Mouse (Mus musculus) limb, embryonic 10.5 days (tissue): ENCODE measurements around the gene Ncf4. TPM values are rescaled to one million over a fixed set of nuclear protein-coding genes. Genes with fewer than 3 reads are reported as not detected.

ENCODE experiments used
- DNase-seq: peaks from one replicate; pipeline ENCODE4 v3.0.0-alpha.2; 2017; ENCODE audit warnings: low spot score
- H3K27ac ChIP-seq: fragments of 300-500 bp; sonication (generic); 2 replicates; pipeline ENCODE4 v1.5.1; 2016; ENCODE audit warnings: mild to moderate bottlenecking
- H3K27me3 ChIP-seq: fragments of 300-500 bp; sonication (generic); 2 replicates; pipeline ENCODE4 v1.6.1; 2016; ENCODE audit warnings: low read depth, mild to moderate bottlenecking; ENCODE audit not compliant: poor library complexity, severe bottlenecking
- H3K36me3 ChIP-seq: fragments of 300-500 bp; sonication (generic); 2 replicates; pipeline ENCODE4 v1.6.1; 2016; ENCODE audit warnings: mild to moderate bottlenecking, moderate library complexity
- H3K4me1 ChIP-seq: fragments of 300-500 bp; sonication (generic); 2 replicates; pipeline ENCODE4 v1.6.1; 2016
- H3K4me3 ChIP-seq: fragments of 300-500 bp; sonication (generic); 2 replicates; pipeline ENCODE4 v1.5.1; 2016; ENCODE audit warnings: mild to moderate bottlenecking, moderate library complexity
- H3K9me3 ChIP-seq: fragments of 300-500 bp; sonication (generic); replicated peaks from 2 replicates; pipeline ENCODE4 v1.6.1; 2016; ENCODE audit warnings: mild to moderate bottlenecking
- WGBS: fragments of 180-500 bp; shearing (Covaris S2); methylation state at CpG from one replicate; pipeline ENCODE4 v1.1.7; 2016; 5-methylcytosine and 5-hydroxymethylcytosine counted together
- microRNA-seq: library from miRNA; unstranded; fragments of <30 nt; microRNA quantifications from one replicate; pipeline ENCODE4, GENCODE M21; 2017
- polyA plus RNA-seq: library from polyadenylated mRNA; unstranded; fragments of >200 nt; fragmentation: Nextera tagmentation; extraction: Ambion mirVana; gene quantifications from 2 replicates; pipeline ENCODE4 v1.2.1, GENCODE M21; 2016

The Ncf4 gene
- polyA plus RNA-seq, 1 experiment from 2014 or later: 5.3 TPM

- Histone ChIP-seq H3K4me1 (no peaks in the 10 kb centered on the region), H3K27ac (no peak overlapping the region), H3K4me3 (no peak overlapping the region), H3K9me3 (no peaks in the 10 kb centered on the region), H3K36me3 (no peaks in the 10 kb centered on the region), H3K27me3 (no peaks in the 10 kb centered on the region)
- WGBS: 87% methylated on average over 6 of the region's 6 CpGs
- no peak for DNase-seq
These were observed 59.1 kb downstream of the Ncf4 start for GRCm38 (mm10) chr15:78303665-78304233.

GRCm38 (mm10) chr15:78305341-78305933 is 60.8 kb downstream of the Ncf4 start, which contains the start of gene Csf2rb2:
Gene Csf2rb2 (minus strand): TSS chr15:78305721.
- H3K9me3 ChIP-seq: no peaks in the 10 kb centered on the region
- 84% methylated on average over 10 of the region's 10 CpGs for WGBS
- DNase-seq: no peak
- no peaks in the 10 kb centered on the region for H3K36me3 ChIP-seq
- H3K4me3 ChIP-seq: no peak within 1 kb of the TSS
- no peak within 1 kb of the TSS for H3K27ac ChIP-seq
- no peaks in the 10 kb centered on the region for H3K27me3 ChIP-seq
- peaks cover 3% of the 10 kb centered on the region; the same call in 1 of the 2 replicates for H3K4me1 ChIP-seq

- no peak overlapping the region for H3K4me3 ChIP-seq
These were observed 65.3 kb downstream of the Ncf4 start for GRCm38 (mm10) chr15:78309865-78310264.

GRCm38 (mm10) chr15:78310971-78311370 is 66.4 kb downstream of the Ncf4 start:
- whole genome bisulfite sequencing: 84% methylated on average over 4 of the region's 4 CpGs
- no peaks in the 10 kb centered on the region for H3K36me3 ChIP-seq
- H3K27me3 ChIP-seq: no peaks in the 10 kb centered on the region
- DNase-seq: no peak
- no peaks in the 10 kb centered on the region for H3K9me3 ChIP-seq
- H3K4me3 ChIP-seq: no peak overlapping the region
- no peak overlapping the region for H3K27ac ChIP-seq
- H3K4me1 ChIP-seq: peaks cover 3% of the 10 kb centered on the region; the same call in 1 of the 2 replicates

More at GRCm38 (mm10) chr15:78309865-78310264, 65.3 kb downstream of the Ncf4 start:
- no peak for DNase-seq
- Histone ChIP-seq H3K27ac (no peak overlapping the region), H3K36me3 (no peaks in the 10 kb centered on the region), H3K9me3 (no peaks in the 10 kb centered on the region), H3K4me1 (peaks cover 3% of the 10 kb centered on the region; the same call in 1 of the 2 replicates), H3K27me3 (no peaks in the 10 kb centered on the region)
- WGBS: 17% methylated on average over 5 of the region's 5 CpGs

Small RNAs within 50 kb of the gene (microRNA-seq; reads per million reads assigned to microRNA genes)
- gene Mir7676-1: not detected

Other genes starting within 250 kb of the Ncf4 start
- not detected in 2 replicates for gene Cacng2, start 124.8 kb upstream of the Ncf4 start, polyA plus RNA-seq
- 121 and 122 TPM in 2 replicates for gene Ift27, start 70.7 kb upstream of the Ncf4 start, polyA plus RNA-seq
- not detected in 2 replicates for gene Pvalb, start 38.4 kb upstream of the Ncf4 start, polyA plus RNA-seq
- 0.40 and 0.45 TPM in 2 replicates for gene Csf2rb2, start 60.9 kb downstream of the Ncf4 start, polyA plus RNA-seq
- gene Csf2rb, start 81.0 kb downstream of the Ncf4 start, polyA plus RNA-seq: 1.5 and 3.3 TPM in 2 replicates
- not detected in 2 replicates for gene Tex33, start 151.1 kb downstream of the Ncf4 start, polyA plus RNA-seq
- 8.1 and 8.5 TPM in 2 replicates for gene Tst, start 161.1 kb downstream of the Ncf4 start, polyA plus RNA-seq
- gene Mpst, start 161.6 kb downstream of the Ncf4 start, polyA plus RNA-seq: 1.1 and 2.1 TPM in 2 replicates
- 42.8 and 49.9 TPM in 2 replicates for gene Kctd17, start 183.8 kb downstream of the Ncf4 start, polyA plus RNA-seq
- 0.06 TPM in 1 of 2 replicates, not detected in the other for gene Tmprss6, start 223.8 kb downstream of the Ncf4 start, polyA plus RNA-seq